Mouse (Mus musculus) gastrocnemius, adult 18-20 months (tissue): ENCODE data around the gene Gm17027. TPM values are rescaled to one million over a fixed set of nuclear protein-coding genes. Genes with fewer than 3 reads are reported as not detected.
"Not testable (repeated sequence)": the region's sequence is repeated elsewhere in the genome, so short reads cannot be mapped to it uniquely, and the experiment has no call there.

Experiments used
- DNase-seq: peaks from one replicate; pipeline ENCODE4 v3.0.0; 2021; ENCODE audit warnings: low spot score
- long read RNA-seq, 2 experiments: library from polyadenylated mRNA; stranded (forward); transcript quantifications; one replicate each; pipeline ENCODE4 v2.0.0; 2021
- total RNA-seq, 2 experiments: library from RNA; stranded (reverse); gene quantifications; 2 replicates each; pipeline ENCODE4 v1.2.3; 2021

Gm17027 gene
- total RNA-seq = not detected
- long read RNA-seq, experiment 1 = 0 reads
- long read RNA-seq, experiment 2 = 0 reads

DNA sequence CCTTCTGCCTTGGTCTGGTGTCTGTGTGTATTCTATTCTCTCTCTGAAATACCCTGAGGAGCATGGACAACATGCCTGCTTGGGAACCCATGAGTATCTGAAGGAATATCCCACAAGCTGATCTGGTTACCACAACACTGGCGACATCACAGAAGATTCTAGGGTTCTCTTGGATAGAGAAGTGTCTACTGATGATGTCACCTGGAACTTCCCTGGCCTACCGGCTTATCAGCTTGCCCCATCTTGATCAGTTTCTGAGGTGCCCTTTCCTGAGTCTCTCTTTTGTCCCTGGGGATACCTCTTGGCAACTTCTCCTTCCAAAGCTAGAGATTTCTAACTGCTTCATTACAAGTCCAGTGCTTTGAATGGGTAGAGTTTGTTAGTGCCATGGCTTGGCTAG, at the start of gene Gm17027:
Gene Gm17027 (minus strand): TSS at position 101 of the 400 bp plus-strand sequence.
- not testable (repeated sequence) for DNase-seq

DNA sequence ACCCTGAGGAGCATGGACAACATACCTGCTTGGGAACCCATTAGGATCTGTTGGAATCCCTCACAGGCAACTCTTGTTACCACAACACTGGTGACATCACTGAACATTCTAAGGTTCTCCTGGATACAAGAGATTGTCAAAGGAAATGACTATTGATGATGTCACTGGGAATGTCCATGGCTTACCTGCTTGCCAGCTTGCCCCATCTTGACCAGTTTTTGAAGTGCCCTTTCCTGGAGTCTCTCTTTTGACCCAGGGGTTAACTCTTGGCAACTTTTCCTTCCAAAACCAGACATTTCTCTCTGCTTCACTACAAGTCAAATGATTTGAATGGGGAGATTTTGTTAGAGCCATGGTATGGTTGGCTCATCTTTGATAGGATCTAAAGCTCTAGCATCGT, 28.3 kb upstream of the Gm17027 start, which contains the start of gene Gm3573:
Gene Gm3573 (minus strand): TSS at position 101 of the 400 bp plus-strand sequence.
- DNase-seq = not testable (repeated sequence)

- DNase-seq = not testable (repeated sequence)
These were observed 21.5 kb upstream of the Gm17027 start for GRCm38 (mm10) chr14:42183936-42184335.

- not testable (repeated sequence) for DNase-seq
These were observed 27.9 kb downstream of the Gm17027 start for GRCm38 (mm10) chr14:42134571-42134970.

GRCm38 (mm10) chr14:42133806-42134205, 28.6 kb downstream of the Gm17027 start:
- DNase-seq = not testable (repeated sequence)

GRCm38 (mm10) chr14:42117269-42117668, 45.2 kb downstream of the Gm17027 start, which contains the start of gene Gm7951:
Gene Gm7951 (minus strand): TSS chr14:42117369.
- DNase-seq = not testable (repeated sequence)

Other genes starting within 250 kb of the Gm17027 start
- gene 1700049E17Rik1, start 237.7 kb downstream of the Gm17027 start, total RNA-seq = not detected
- gene 1700024B05Rik, start 218.6 kb downstream of the Gm17027 start, total RNA-seq = not detected
- gene Gm6401, start 194.7 kb downstream of the Gm17027 start, total RNA-seq = not detected
- gene Gm3543, start 179.3 kb downstream of the Gm17027 start, total RNA-seq = not detected
- gene Gm7951, start 45.3 kb downstream of the Gm17027 start, total RNA-seq = not detected
- not detected for gene Gm3573, start 28.2 kb upstream of the Gm17027 start, total RNA-seq
- gene Gm17026, start 97.4 kb upstream of the Gm17027 start, total RNA-seq = not detected
- not detected for gene Gm9611, start 134.7 kb upstream of the Gm17027 start, total RNA-seq
- not detected for gene Gm7995, start 147.6 kb upstream of the Gm17027 start, total RNA-seq